Mouse (Mus musculus): Measurements from ENCODE around the gene Smu1. TPM values are rescaled to one million over a fixed set of nuclear protein-coding genes. Genes with fewer than 3 reads are reported as not detected.

Gene Smu1
- total and polyA plus RNA-seq, 3 experiments, result 93.4 to 183 (median 118) TPM

- peak; percentile 54; the same call in 1 of the 2 replicates for TF ChIP-seq BHLHE40 (IDR thresholded peaks at IDR 0.05; ENCODE audit: low read depth, low read length)
These were observed 16.8 kb upstream of the Smu1 start (continued) for GRCm38 (mm10) chr4:40774279-40775259.

DNA sequence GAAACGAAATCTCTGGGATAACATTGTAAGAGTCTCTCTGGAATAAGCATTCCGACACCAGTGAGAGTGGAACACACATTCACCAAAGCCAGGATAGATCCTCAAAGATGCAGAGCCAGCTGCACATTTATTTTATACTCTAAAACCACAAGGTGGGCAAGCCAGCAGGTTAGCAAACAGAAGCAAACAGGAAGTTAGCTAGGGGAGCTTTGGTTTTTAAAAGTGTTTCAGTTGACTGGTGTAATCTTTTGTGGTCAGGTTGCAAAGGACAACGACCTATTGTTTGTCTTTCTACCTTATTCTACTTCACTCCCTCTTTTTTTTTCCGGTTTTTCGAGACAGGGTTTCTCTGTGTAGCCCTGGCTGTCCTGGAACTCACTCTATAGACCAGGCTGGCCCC is 2.2 kb upstream of the Smu1 start:
- Histone ChIP-seq H3K9ac (ENCODE audit: insufficient read depth, low read depth) (no peak overlapping the region; the same call in 1 of the 2 replicates), H3K4me3 (replicated peaks in 1 of 3; ENCODE audit: low read depth in 2 of 3, low read length in 2 of 3, poor library complexity in 1 of 3) (no peak overlapping the region), H3K27ac (ENCODE audit: insufficient read depth, low read depth) (no peak overlapping the region), H3K79me2 (replicated peaks; ENCODE audit: control insufficient read depth, extremely low read depth, insufficient read depth, poor library complexity, severe bottlenecking) (peaks cover 23% of the 10 kb centered on the region), H3K4me1 (ENCODE audit: control insufficient read depth in 1 of 2, insufficient read depth in 2 of 2) (peaks cover 4 to 6% of the 10 kb centered on the region in 2 experiments; a peak in 1 of 4 replicates), H3K4me2 (ENCODE audit: insufficient read depth, low read depth, poor library complexity, severe bottlenecking) (no peak overlapping the region), H3K9me3 (replicated peaks; ENCODE audit: low read length) (no peaks in the 10 kb centered on the region), H3K27me3 (replicated peaks) (peaks cover 34% of the 10 kb centered on the region), H3K36me3 (replicated peaks in 1 of 2; ENCODE audit: control insufficient read depth in 1 of 2, insufficient read depth in 1 of 2, low read length in 1 of 2) (peaks cover 4 to 9% of the 10 kb centered on the region in 2 experiments)
- dilution Hi-C loops (cut with MboI; ENCODE audit: extremely low pct_ligation_motif_present, extremely low pct_unique_long_range_greater_than_20kb, low sequenced_read_pairs) (no loop called here), in situ Hi-C loops (cut with MboI; ENCODE audit: low pct_ligation_motif_present, low pct_unique_long_range_greater_than_20kb, low sequenced_read_pairs) (no loop called here)
- DNase-seq (ENCODE audit: extremely low read depth), result no peak
- TF ChIP-seq RAD21 (IDR thresholded peaks at IDR 0.05; ENCODE audit: low read depth, low read length), result no peak
- no peak for TF ChIP-seq PAX5 (IDR thresholded peaks at IDR 0.05; ENCODE audit: low read length)
- TF ChIP-seq TCF12 (IDR thresholded peaks at IDR 0.05; ENCODE audit: low read depth, low read length), result no peak
- no peak for TF ChIP-seq CHD1 (IDR thresholded peaks at IDR 0.05; ENCODE audit: low read depth, low read length)
- no peak for TF ChIP-seq MXI1 (IDR thresholded peaks at IDR 0.05; ENCODE audit: low read depth, low read length)
- TF ChIP-seq GABPA (IDR thresholded peaks at IDR 0.05; ENCODE audit: insufficient replicate concordance, low read depth, low read length), result no peak
- no peak for TF ChIP-seq KAT2A (IDR thresholded peaks at IDR 0.05; ENCODE audit: insufficient replicate concordance, low read length)
- TF ChIP-seq POLR2A (IDR thresholded peaks at IDR 0.05; ENCODE audit: low read depth, low read length), result no peak
- no peak for TF ChIP-seq USF1 (IDR thresholded peaks at IDR 0.05; ENCODE audit: low read depth, low read length)
- no peak for TF ChIP-seq MYC (IDR thresholded peaks at IDR 0.05; ENCODE audit: low read depth, low read length)
- TF ChIP-seq SMC3 (IDR thresholded peaks at IDR 0.05; ENCODE audit: low read depth, low read length), result no peak
- no peak for TF ChIP-seq NELFE (IDR thresholded peaks at IDR 0.05; ENCODE audit: low read depth, low read length)
- no peak for TF ChIP-seq SIN3A (IDR thresholded peaks at IDR 0.05; ENCODE audit: low read length)
- TF ChIP-seq ZC3H11A (IDR thresholded peaks at IDR 0.05; ENCODE audit: low read depth, low read length), result no peak
- no peak for TF ChIP-seq MAX (IDR thresholded peaks at IDR 0.05; ENCODE audit: low read length)

- Histone ChIP-seq H3K9ac (ENCODE audit: insufficient read depth, low read depth) (peak overlapping the region; percentile 82), H3K79me2 (replicated peaks; ENCODE audit: control insufficient read depth, extremely low read depth, insufficient read depth, poor library complexity, severe bottlenecking) (peaks cover 23% of the 10 kb centered on the region), H3K36me3 (replicated peaks in 1 of 2; ENCODE audit: control insufficient read depth in 1 of 2, insufficient read depth in 1 of 2, low read length in 1 of 2) (peaks cover 24 to 35% of the 10 kb centered on the region in 2 experiments), H3K4me3 (replicated peaks in 1 of 3; ENCODE audit: low read depth in 2 of 3, low read length in 2 of 3, poor library complexity in 1 of 3) (peak overlapping the region; percentile 94 to 99 (median 98)), H3K4me1 (ENCODE audit: control insufficient read depth in 1 of 2, insufficient read depth in 2 of 2) (peaks cover 4 to 6% of the 10 kb centered on the region in 2 experiments; a peak in 1 of 4 replicates), H3K27me3 (replicated peaks) (peaks cover 20% of the 10 kb centered on the region), H3K9me3 (replicated peaks; ENCODE audit: low read length) (no peaks in the 10 kb centered on the region), H3K4me2 (ENCODE audit: insufficient read depth, low read depth, poor library complexity, severe bottlenecking) (peak overlapping the region; percentile 79), H3K27ac (ENCODE audit: insufficient read depth, low read depth) (peak overlapping the region; percentile 68)
- in situ Hi-C loops (cut with MboI; ENCODE audit: low pct_ligation_motif_present, low pct_unique_long_range_greater_than_20kb, low sequenced_read_pairs) (no loop called here), dilution Hi-C loops (cut with MboI; ENCODE audit: extremely low pct_ligation_motif_present, extremely low pct_unique_long_range_greater_than_20kb, low sequenced_read_pairs) (no loop called here)
- TF ChIP-seq JUN (IDR thresholded peaks at IDR 0.05; ENCODE audit: insufficient read depth, low read depth, low read length), result no peak
- TF ChIP-seq ETS1 (conservative IDR thresholded peaks at IDR 0.05; ENCODE audit: low read depth, low read length), result no peak
- no peak for TF ChIP-seq MAZ (IDR thresholded peaks at IDR 0.05; ENCODE audit: low read depth, low read length)
- TF ChIP-seq MAFK (IDR thresholded peaks at IDR 0.05; ENCODE audit: insufficient replicate concordance, low read length), result no peak
- TF ChIP-seq USF1 (IDR thresholded peaks at IDR 0.05; ENCODE audit: low read depth, low read length), result no peak
- TF ChIP-seq NELFE (IDR thresholded peaks at IDR 0.05; ENCODE audit: low read depth, low read length), result no peak
- TF ChIP-seq ZNF384 (IDR thresholded peaks at IDR 0.05; ENCODE audit: low read depth, low read length), result no peak
- no peak for TF ChIP-seq TBP (conservative IDR thresholded peaks at IDR 0.05; ENCODE audit: low read depth, low read length)
- no peak for TF ChIP-seq SMC3 (IDR thresholded peaks at IDR 0.05; ENCODE audit: low read depth, low read length)
- TF ChIP-seq UBTF (IDR thresholded peaks at IDR 0.05; ENCODE audit: low read depth, low read length), result no peak
- no peak for TF ChIP-seq RCOR1 (conservative IDR thresholded peaks at IDR 0.05; ENCODE audit: low read depth, low read length)
- no peak for TF ChIP-seq JUND (conservative IDR thresholded peaks at IDR 0.05; ENCODE audit: low read depth, low read length)
- no peak for TF ChIP-seq RAD21 (IDR thresholded peaks at IDR 0.05; ENCODE audit: low read depth, low read length)
- TF ChIP-seq ZC3H11A (IDR thresholded peaks at IDR 0.05; ENCODE audit: low read depth, low read length), result no peak
- TF ChIP-seq HCFC1 (IDR thresholded peaks at IDR 0.05; ENCODE audit: low read depth, low read length), result no peak
- TF ChIP-seq PAX5 (IDR thresholded peaks at IDR 0.05; ENCODE audit: low read length), result no peak
- DNase-seq (ENCODE audit: extremely low read depth), result peak; percentile 62
These were observed 455 bp downstream of the Smu1 start for GRCm38 (mm10) chr4:40757157-40757779.
